Mouse (Mus musculus): ENCODE results near the gene Pck1.

Pck1 gene

DNA sequence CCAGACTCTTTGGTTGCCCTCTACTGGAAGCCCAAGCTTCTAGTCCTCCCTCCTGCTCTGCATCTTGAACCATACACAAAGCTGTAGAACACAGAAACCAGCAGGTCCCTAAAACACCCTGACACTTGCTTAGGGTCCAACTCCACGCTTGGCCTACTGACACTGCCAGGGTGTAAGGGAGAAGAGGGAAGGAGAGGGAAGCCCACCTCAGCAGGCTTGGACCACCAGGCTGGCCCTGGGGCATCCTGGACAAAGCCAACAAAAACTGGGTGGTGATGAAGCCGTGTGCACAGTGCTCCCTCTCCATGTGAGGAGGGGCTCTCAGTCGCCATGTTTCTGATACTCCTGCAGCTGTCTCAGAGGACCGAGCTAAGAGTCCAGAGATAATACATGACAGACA is 27.2 kb downstream of the Pck1 start:
- ChIA-PET POLR2A (no interaction called here), CTCF (interaction anchor here in 3 of 4 experiments (0.7 to 7.9 kb wide), 5 partner anchors 10 to 200 kb away, joined by 3 to 87 read pairs (median 4); no protein-coding TSS in a partner anchor)

DNA sequence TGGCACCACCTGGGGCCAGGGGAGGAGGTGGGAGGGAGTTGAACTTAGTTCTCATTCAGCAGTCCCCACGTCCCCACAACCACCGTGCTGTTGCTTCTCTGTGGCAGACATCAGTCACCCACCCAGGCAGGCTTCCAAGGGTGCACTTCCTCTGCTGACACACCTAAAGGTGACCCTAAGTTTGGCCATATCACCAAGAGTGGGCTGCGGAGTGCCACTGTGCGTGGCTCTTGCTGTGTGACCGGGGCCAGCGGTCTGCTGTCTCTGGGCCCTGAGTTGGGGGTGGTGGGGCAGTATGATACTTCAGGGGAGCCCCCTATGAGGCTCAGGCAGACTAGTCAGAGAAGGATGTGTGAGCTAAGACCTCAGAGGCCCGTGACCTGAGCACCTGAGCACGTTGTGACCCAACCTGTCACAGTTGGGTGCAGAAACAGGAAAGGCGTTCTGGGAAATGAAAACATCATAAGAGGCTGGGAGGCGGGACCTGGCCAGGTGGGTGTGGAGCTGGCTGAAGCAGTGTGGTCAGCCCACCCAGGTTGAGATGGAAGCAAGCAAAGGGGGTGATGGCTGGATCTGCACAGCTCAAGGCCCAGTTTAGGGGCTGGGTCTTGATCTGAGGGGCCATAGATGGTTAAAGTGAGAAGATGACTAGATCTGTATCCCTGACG is 28.0 kb downstream of the Pck1 start:
- ChIA-PET POLR2A (interaction anchor here in 1 of 4 experiments (0.6 kb wide), 1 partner anchor 219 kb away, joined by 3 read pairs; no protein-coding TSS in a partner anchor), CTCF (interaction anchor here (0.6 to 7.9 kb wide), 5 partner anchors 21 to 808 kb away, joined by 3 to 87 read pairs (median 3); no protein-coding TSS in a partner anchor)

DNA sequence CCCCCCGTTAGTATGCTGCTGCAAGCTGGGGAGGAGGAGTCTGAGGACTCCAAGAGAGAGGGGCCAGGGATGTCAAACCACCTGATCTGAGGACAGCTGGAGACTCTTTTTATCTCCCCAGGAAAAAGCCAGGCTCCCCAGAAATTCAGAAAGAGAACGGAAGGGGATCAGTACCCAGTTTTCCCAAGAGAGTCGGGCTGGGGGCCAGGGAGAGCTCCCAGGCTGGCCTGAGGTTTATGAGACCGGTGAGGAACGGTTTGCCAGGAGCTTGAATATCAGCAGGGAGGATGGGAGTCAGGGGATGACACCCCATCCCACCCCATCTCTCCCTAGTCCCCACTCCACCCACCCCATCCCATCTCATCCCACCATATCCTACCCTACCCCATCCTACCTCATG is 28.6 kb downstream of the Pck1 start:
- ChIA-PET POLR2A (interaction anchor here in 2 of 4 experiments (0.6 kb wide), 2 partner anchors 219 to 239 kb away, joined by 3 to 5 read pairs; no protein-coding TSS in a partner anchor), CTCF (interaction anchor here in 3 of 4 experiments (0.6 to 7.9 kb wide), 5 partner anchors 10 to 807 kb away, joined by 3 to 87 read pairs (median 3); no protein-coding TSS in a partner anchor)

DNA sequence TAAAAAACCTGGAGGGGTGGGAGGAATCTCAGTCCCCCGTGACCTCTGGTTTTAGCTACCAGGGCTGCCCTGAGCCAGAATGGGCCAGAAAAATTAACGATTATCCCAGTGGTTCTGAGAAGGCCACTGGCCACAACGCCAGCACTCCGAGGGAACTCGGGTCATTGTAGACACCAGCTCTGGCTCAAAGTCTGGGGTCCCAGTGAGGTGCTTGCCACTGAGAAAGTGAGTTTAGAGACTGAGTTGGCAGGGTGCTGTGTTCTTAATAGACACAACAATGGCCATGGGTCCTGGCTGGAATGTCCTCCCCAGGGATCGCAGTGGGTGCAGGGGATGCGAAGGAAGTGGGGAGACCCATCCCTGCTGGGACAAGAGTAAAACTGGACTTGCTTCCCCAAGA is 29.1 kb downstream of the Pck1 start:
- ChIA-PET CTCF (interaction anchor here in 3 of 4 experiments (0.6 to 7.9 kb wide), 6 partner anchors 11 to 807 kb away, joined by 3 to 87 read pairs (median 3); no protein-coding TSS in a partner anchor), POLR2A (interaction anchor here in 2 of 4 experiments (0.6 to 0.8 kb wide), 3 partner anchors 74 to 239 kb away, joined by 3 to 5 read pairs (median 3); no protein-coding TSS in a partner anchor)

DNA sequence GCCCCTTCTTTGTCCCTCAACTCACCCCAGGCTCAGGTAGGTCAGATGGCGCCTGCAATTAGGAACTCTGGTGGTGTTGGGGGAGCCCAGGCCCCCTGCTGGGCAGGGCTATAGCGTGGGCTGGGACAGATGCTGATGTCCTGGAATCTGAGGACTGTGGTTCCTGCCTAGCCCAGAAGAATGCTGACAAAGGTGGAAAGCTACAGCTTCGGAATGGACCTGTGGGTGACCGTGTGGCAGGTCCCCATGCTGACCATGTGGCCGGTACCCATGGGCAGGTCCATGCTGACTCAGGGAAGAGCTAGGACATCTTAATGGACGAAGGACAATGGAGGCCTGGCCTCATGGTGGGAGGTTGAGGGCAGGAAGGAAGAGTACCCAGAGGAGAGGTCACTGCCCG is 29.9 kb downstream of the Pck1 start:
- ChIA-PET CTCF (interaction anchor here in 3 of 4 experiments (0.9 to 7.9 kb wide), 4 partner anchors 74 to 234 kb away, joined by 3 to 87 read pairs (median 18); no protein-coding TSS in a partner anchor), POLR2A (interaction anchor here in 2 of 4 experiments (0.6 to 0.8 kb wide), 3 partner anchors 9 to 76 kb away, joined by 3 to 8 read pairs (median 3); no protein-coding TSS in a partner anchor)

DNA sequence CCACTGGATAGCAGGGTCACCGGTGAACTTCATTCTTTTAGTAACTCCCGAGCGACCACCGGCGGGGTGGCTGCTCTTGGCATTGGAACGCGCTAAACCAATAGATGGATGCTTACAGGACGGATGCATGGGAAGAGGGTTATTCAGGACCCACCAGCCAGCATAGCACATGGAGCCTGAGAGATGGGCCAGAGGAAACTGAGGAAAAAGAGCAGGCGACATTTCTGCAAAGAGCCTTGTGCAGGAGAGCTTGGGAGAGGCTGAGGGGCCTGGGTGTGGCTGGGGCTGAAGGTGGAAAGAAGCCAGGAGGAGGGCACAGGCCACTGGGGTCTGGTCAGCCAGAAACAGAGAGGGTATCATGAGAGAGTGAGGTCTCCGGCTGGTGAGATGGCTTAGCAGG is 30.5 kb downstream of the Pck1 start:
- POLR2A ChIA-PET, result no interaction called here
- CTCF ChIA-PET, result interaction anchor here (0.6 to 7.9 kb wide), 11 partner anchors 11 to 382 kb away, joined by 3 to 87 read pairs (median 4); no protein-coding TSS in a partner anchor

DNA sequence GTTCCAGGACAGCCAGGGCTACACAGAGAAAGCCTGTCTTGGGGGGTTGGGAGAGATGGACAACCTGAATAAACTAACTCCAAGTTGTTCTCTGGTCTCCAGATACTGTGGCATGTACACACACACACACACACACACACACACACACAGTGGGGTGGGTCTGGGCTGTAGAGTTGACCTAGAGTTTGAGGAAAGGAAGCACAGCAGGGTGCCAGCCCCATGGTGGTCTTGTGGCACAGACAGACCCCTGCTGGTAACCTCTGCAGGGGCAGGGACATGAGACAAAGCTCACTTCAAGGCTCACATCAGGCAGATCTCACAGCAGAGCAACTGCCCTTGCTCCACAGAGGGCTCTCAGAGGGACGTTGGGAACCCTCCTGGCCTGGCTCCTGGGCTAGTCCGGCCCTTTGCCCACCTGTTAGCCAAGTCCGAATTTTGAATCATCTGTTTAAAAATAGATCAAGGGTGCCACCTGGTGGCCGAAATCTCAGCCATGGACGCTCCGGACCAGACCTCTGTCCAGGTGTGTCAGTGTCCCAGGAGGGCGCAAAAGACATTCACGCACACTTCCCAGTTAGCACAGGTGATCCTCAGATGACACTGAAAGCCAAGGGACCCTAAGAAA is 31.1 kb downstream of the Pck1 start:
- POLR2A ChIA-PET, result no interaction called here
- CTCF ChIA-PET, result interaction anchor here in 3 of 4 experiments (0.6 to 7.9 kb wide), 17 partner anchors 9 to 382 kb away, joined by 3 to 87 read pairs (median 3); no protein-coding TSS in a partner anchor

DNA sequence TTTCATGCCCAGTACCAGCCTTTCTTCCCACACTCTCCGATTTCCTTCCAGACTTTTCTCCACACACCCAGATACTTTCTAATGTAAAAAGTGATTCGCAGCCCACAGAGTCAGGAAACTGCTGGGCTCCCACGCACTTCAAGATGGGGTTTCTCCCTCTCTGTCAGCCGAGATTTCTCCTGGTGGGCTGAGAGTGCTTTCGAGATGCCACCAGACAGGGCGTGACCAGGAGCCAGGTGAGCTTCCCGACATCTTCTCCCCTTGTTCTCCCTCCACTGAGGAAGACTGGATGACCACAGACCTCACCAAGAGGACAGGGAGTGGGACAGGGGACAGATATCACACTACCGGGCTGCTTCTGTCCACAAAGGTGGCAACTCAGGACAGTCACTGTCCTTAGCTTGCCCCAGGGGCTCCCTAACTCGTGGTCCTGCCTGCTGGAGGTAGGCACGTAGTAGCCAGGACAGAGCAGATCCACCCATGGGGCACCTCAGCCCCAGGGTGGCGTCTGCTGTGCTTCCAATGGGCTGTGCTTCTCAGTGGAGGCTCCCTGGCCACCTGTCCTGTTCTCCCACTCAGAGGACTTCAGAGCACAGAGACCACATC is 31.7 kb downstream of the Pck1 start:
- POLR2A ChIA-PET, result no interaction called here
- CTCF ChIA-PET, result interaction anchor here in 3 of 4 experiments (0.7 to 7.9 kb wide), 17 partner anchors 10 to 380 kb away, joined by 3 to 87 read pairs (median 3); no protein-coding TSS in a partner anchor

DNA sequence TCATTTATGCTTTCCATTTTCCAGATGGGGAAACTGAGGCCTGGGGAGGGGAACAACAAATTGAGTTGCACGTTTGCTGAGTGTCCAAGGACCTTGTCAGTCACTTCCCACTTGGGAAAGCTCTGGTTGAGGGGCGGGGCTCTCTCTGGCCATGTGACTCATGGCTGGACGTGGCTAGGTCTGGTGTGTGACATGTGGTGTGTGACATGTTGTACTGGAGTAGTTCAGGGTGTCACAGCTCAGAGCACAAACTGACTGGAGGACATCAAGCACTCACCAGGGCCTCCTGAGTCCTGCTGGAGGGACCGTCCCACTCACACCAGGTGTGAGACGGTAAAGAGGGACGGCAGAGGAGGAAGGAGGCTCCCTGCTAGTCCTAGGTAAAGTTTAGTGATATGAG is 32.4 kb downstream of the Pck1 start:
- ChIA-PET POLR2A (interaction anchor here in 1 of 4 experiments (1.1 kb wide), 1 partner anchor 12 kb away, joined by 3 read pairs; no protein-coding TSS in a partner anchor), CTCF (interaction anchor here (0.5 to 7.9 kb wide), 36 partner anchors 11 to 1715 kb away, joined by 3 to 87 read pairs (median 4); no protein-coding TSS in a partner anchor)

DNA sequence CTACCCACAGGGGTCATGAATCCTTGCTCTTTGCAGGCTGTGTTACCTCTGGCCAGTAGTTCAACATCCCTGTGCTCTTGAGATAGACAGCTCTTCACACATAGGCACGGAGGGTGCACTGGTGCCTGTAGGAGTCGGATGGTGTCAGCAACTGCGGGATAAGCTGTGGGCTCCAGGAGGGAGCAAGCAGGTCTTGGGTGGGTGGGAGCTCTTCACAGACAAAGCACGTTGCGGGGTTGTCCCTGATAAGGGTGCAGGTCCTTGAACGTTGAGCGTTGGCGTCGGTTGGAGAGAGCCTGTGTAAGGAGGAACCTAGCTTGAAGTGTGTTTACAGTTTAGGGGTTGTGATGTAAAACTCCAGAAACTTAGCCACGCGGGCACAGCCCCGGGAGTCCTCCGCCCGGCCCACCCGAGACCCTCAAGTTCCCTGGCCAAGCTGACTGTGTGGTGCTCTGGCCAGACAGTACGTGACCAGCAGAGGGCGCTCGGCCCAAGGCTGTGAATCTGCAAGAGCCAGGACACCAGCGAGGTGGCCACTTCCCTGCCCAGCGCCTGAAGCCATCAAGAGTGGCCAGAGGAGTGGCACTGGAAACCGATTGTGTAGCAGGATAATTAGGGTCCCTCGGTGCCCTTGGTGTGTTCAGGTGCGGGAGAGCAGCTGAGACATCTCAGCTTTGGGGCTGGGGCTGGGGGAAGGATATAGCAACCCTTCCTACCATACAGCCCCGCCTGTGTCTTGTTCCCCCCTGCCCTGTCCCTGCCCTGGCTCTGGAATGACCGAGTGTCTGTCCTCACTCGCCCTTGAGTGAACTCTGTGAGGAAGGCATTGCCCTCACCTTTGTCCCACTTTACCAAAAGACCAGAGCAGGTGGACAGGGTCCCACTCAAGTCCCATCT is 33.4 kb downstream of the Pck1 start:
- ChIA-PET CTCF (interaction anchor here (0.5 to 7.9 kb wide), 71 partner anchors 12 to 1714 kb away, joined by 3 to 87 read pairs (median 4); partner anchors contain the start of gene Zbp1 (in 3 of the 4)), POLR2A (interaction anchor here in 3 of 4 experiments (0.5 to 1.5 kb wide), 3 partner anchors 13 to 379 kb away, joined by 3 read pairs; no protein-coding TSS in a partner anchor)

DNA sequence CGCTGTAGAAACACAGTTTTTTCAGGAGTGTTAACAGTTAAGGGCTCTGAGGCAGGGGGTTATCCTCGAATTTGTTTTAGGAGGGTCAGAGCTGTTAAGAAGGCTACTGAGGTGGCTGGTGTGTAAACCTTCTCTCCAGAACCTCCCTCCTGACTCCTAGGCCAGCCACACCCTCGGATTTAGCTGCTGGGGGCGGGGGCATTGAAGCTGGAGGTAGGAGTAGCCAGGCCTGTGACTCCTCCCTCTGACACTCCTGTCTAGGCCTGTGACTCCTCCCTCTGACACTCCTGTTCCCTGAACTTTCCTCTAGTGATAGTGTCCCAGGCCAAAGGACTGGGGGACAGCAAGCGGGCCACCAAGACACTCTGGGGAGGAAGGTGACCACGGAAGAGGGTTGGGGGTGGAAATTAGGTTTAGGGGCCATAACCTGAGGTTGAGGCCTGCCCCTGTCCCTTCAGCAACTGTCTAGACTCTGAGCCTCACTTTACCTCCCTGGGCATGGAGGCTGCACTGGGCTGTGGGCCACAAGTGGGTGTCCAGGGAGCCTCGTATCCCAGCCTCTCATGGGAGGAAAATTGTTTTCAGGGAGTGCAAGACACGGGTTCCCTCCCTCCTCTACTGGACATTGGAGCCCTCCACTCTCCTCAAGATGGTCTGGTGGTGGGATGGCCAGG is 34.5 kb downstream of the Pck1 start:
- ChIA-PET POLR2A (interaction anchor here in 2 of 4 experiments (0.6 to 1.5 kb wide), 2 partner anchors 69 to 366 kb away, joined by 3 to 4 read pairs; no protein-coding TSS in a partner anchor), CTCF (interaction anchor here (0.6 to 7.9 kb wide), 32 partner anchors 13 to 374 kb away, joined by 3 to 87 read pairs (median 6); partner anchors contain the start of gene Zbp1 (in 1 of the 4))

DNA sequence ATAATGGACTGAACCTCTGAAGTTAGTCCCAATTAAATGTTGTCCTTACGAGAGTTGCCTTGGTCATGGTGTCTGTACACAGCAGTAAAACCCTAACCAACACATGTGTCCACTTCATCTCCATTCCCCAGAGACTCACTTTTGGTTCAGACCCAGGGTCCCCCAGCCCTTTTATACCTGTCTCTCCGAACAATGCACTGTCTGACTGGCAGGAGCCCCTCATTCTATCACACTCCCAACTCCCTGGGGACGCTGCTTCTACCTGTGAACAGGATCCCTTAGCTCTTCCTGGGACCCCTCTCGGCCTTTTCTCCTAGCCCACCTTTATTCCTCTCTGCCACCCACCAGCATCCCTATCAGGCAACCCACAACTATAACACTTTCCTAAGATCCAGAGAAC is 41.9 kb downstream of the Pck1 start:
- ChIA-PET POLR2A (no interaction called here), CTCF (interaction anchor here in 1 of 4 experiments (0.6 kb wide), 1 partner anchor 25 kb away, joined by 4 read pairs; no protein-coding TSS in a partner anchor)

DNA sequence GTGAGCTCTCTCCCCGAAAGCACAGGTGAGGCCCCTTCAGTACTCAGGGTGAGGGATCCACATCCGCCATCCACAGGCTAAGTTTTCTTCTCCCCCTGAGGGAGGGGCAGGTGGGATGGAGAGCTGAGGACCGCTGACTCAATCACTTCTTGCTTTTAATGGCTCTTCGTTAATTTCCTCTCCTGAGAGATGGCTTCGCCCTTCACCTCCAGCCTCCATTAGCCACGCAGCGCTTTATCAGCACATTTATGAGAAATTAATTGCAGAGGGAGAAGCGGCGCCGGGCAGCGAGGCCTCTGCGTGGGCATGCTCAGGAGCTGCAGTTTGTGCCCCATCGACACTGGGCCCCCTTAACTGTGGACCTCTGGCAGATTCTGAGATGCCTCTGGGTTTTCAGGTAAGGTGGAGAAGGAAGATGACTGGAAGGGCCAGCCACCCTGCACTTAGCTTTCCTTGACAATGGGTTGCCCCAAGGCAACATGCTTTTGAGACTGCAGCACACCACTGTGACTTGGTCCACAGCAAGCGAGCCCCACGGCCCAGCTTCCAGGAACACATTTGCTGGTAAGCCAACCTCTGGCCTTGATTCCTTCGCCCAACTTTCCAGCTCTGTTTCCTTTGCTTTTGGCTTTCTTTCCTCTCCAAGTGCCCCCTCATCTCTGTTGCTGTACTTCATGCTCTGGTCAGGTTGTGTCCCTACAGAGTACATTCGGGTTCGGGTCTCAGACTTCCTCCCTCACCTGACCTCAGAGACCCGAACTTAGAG is 50.3 kb downstream of the Pck1 start:
- CTCF ChIA-PET, result interaction anchor here in 2 of 4 experiments (0.5 to 2.0 kb wide), 7 partner anchors 16 to 678 kb away, joined by 3 to 7 read pairs (median 4); partner anchors contain the start of gene Zbp1 (in 2 of the 2)
- POLR2A ChIA-PET, result interaction anchor here in 2 of 4 experiments (0.6 to 0.7 kb wide), 3 partner anchors 104 to 361 kb away, joined by 3 read pairs; no protein-coding TSS in a partner anchor

DNA sequence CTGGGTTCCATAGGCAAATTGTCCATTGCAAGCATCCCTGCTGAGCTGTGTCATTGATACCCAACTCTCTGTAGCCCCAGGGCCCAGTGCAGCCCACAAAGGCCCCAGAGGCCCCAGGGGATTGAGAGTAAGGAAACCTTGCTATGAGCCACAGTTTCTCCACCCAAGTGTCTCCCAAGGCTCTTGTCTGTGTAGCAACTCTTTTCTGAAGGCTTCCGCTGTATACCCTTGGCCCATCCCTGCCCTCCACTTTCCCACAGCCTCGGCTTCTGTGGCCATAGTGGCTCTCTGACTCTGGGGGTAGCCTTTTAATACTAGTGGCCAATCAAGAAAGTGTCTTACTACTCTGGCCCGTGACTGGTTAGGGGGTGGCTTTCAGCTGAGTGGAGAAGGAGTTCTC is 50.9 kb downstream of the Pck1 start:
- ChIA-PET CTCF (interaction anchor here in 2 of 4 experiments (1.4 to 1.7 kb wide), 3 partner anchors 15 to 359 kb away, joined by 3 to 4 read pairs (median 4); partner anchors contain the start of gene Zbp1 (in 1 of the 2)), POLR2A (no interaction called here)

DNA sequence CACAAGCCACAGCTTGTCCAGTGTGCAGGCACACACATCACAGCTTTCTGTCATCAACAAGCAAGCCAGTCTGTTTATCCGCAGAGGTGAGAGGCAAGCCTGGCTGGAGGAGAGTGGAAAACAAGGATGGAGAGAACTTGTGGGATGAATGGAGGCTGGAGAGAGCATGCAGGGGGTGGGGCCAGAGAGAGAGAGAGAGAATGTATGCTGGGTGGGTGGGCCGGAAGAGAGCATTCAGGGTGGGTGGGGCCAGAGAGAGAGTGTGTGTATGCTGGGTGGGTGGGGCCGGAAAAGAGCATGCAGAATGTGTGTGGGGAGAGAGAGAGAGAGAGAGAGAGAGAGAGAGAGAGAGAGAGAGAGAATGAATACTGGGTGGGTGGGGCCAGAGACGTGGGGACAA is 51.8 kb downstream of the Pck1 start:
- CTCF ChIA-PET, result interaction anchor here in 2 of 4 experiments (0.7 to 1.6 kb wide), 2 partner anchors 29 to 487 kb away, joined by 3 to 11 read pairs; no protein-coding TSS in a partner anchor
- POLR2A ChIA-PET, result no interaction called here

DNA sequence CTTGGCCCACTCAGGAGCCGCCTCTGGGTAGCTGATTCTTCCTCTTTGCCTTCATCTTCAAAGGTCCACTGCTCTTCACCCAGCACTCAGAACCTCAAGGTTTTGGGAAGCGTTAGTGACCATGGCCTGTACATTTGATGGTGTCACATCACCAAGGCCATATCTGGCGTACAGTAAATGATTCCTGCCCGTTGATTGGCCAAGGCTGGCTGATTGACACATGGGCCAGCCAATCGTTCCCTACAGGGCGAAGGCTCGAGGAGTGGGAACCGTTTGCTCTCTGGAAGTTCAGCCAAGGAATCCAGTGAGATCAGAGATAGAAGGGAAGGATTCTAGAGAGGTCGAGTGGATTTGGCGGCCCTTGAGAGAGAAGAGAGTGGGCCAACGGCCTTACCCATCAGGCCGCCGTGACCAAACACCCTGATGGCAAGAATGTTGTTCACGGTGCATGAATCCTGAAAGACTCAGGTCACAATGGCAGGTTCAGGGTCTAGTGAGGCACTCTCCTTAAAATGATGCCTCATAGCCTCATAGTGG is 52.8 kb downstream of the Pck1 start:
- ChIA-PET CTCF (interaction anchor here in 1 of 4 experiments (0.7 to 1.6 kb wide), 2 partner anchors 28 to 360 kb away, joined by 3 to 4 read pairs; no protein-coding TSS in a partner anchor), POLR2A (interaction anchor here in 1 of 4 experiments (0.6 to 0.7 kb wide), 2 partner anchors 17 to 64 kb away, joined by 3 read pairs; no protein-coding TSS in a partner anchor)
